Mouse (Mus musculus): ENCODE measurements around the gene Grik4.

DNA sequence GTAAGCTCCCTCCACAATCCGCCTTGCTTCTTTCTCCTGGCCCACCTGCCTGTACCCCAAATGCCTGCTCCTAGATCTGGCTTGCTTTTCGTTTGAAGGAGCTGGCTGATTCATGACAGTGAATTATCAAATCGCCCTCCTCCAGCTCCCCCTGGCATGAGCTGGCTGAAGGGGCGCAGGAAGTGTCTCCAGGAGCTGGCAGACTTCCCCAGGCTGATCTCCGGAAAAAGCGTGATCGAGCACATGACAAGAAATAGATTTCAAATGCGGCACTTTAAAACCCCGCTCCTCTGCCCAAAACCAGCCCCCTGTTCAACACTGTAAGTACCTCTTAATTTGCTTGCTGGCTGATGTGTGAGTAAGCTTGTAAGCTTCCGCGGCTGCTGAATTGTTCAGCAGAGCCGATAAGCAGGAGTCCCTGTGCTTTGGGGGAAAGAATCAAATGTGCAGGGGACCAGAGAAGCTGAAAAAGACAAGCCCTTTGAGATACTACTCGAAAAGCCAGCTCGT lies 331.8 kb downstream of the Grik4 start:
- TF ChIP-seq CTCF (IDR thresholded peaks at IDR 0.05; ENCODE audit: insufficient read depth, low read depth, low read length) (no peak), POLR2A (IDR thresholded peaks at IDR 0.05; ENCODE audit: insufficient read depth, low read depth, low read length) (no peak)

All from olfactory bulb, adult 2 months (tissue).